Mouse (Mus musculus) myocyte (in vitro differentiated cells): ENCODE measurements around the gene D030056L22Rik. TPM values are rescaled to one million over a fixed set of nuclear protein-coding genes. Genes with fewer than 3 reads are reported as not detected.
A peak's percentile ranks its signal among the peaks of the same experiment; 100 is the strongest.

ENCODE experiments used
- H3K27me3 ChIP-seq: one replicate; pipeline ENCODE4 v1.6.1; 2011; ENCODE audit not compliant: control insufficient read depth, insufficient read depth, insufficient read length
- H3K36me3 ChIP-seq: one replicate; pipeline ENCODE4 v1.6.1; 2011; ENCODE audit not compliant: control insufficient read depth, insufficient read depth
- H3K4me2 ChIP-seq: one replicate; pipeline ENCODE4 v1.6.1; 2011; ENCODE audit warnings: low read depth, control low read depth
- H3K4me3 ChIP-seq: one replicate; pipeline ENCODE4 v1.5.1; 2011; ENCODE audit warnings: mild to moderate bottlenecking, control low read depth, moderate library complexity
- H3K79me2 ChIP-seq: one replicate; pipeline ENCODE4 v1.6.1; 2011; ENCODE audit not compliant: control insufficient read depth, insufficient read depth
- H3ac ChIP-seq: one replicate; pipeline ENCODE4 v1.6.1; 2011; ENCODE audit not compliant: control insufficient read depth, insufficient read length
- CEBPB ChIP-seq: IDR thresholded peaks from 2 replicates; pipeline ENCODE4 v1.6.1; 2011; ENCODE audit warnings: mild to moderate bottlenecking, moderate library complexity; ENCODE audit not compliant: poor library complexity, insufficient read depth, severe bottlenecking
- E2F4 ChIP-seq: IDR thresholded peaks from one replicate; pipeline ENCODE4 v1.6.1; 2011; ENCODE audit warnings: mild to moderate bottlenecking, control low read depth, moderate library complexity; ENCODE audit not compliant: insufficient read depth
- MAX ChIP-seq: IDR thresholded peaks from one replicate; pipeline ENCODE4 v1.6.1; 2011; ENCODE audit warnings: low read depth, mild to moderate bottlenecking, control low read depth
- MYOD1 ChIP-seq, 3 experiments: IDR thresholded peaks; one replicate each; pipeline ENCODE4 v1.6.1; 2011; ENCODE audit warnings: control low read depth in 2 of 3, low read depth in 2 of 3, mild to moderate bottlenecking in 2 of 3, moderate library complexity in 1 of 3; ENCODE audit not compliant: insufficient read length in 2 of 3, control insufficient read depth in 1 of 3
- MYOG ChIP-seq, 3 experiments: IDR thresholded peaks; one replicate each; pipeline ENCODE4 v1.6.1; 2011; ENCODE audit warnings: control low read depth in 2 of 3, low read depth in 2 of 3, mild to moderate bottlenecking in 2 of 3; ENCODE audit not compliant: insufficient read length in 2 of 3, control insufficient read depth in 1 of 3, insufficient read depth in 1 of 3
- POLR2A ChIP-seq: IDR thresholded peaks from one replicate; pipeline ENCODE4 v1.6.1; 2011; ENCODE audit warnings: low read depth, mild to moderate bottlenecking, control low read depth, moderate library complexity; ENCODE audit not compliant: insufficient read length
- POLR2AphosphoS2 ChIP-seq: IDR thresholded peaks from one replicate; pipeline ENCODE4 v1.6.1; 2011; ENCODE audit warnings: low read depth, control low read depth; ENCODE audit not compliant: insufficient read length
- REST ChIP-seq: IDR thresholded peaks from one replicate; pipeline ENCODE4 v1.6.1; 2011; ENCODE audit warnings: mild to moderate bottlenecking, control low read depth, moderate library complexity; ENCODE audit not compliant: insufficient read depth, insufficient read length
- SRF ChIP-seq: IDR thresholded peaks from one replicate; pipeline ENCODE4 v1.6.1; 2011; ENCODE audit warnings: low read depth; ENCODE audit not compliant: control insufficient read depth, insufficient read length
- TCF12 ChIP-seq: IDR thresholded peaks from one replicate; pipeline ENCODE4 v1.6.1; 2011; ENCODE audit warnings: mild to moderate bottlenecking, control low read depth; ENCODE audit not compliant: poor library complexity, insufficient read depth, severe bottlenecking
- TCF3 ChIP-seq: IDR thresholded peaks from one replicate; pipeline ENCODE4 v1.6.1; 2011; ENCODE audit warnings: low read depth, control low read depth; ENCODE audit not compliant: insufficient read length
- USF1 ChIP-seq: IDR thresholded peaks from one replicate; pipeline ENCODE4 v1.6.1; 2011; ENCODE audit warnings: low read depth, mild to moderate bottlenecking, control low read depth, moderate library complexity
- polyA plus RNA-seq: library from polyadenylated mRNA; unstranded; fragments of >200 nt; fragmentation: generic; extraction: Trizol; gene quantifications from one replicate; pipeline ENCODE4 v1.2.1, GENCODE M21; 2012; ENCODE audit warnings: missing spikeins

The D030056L22Rik gene
- polyA plus RNA-seq, 1 experiment, result 10.4 TPM

GRCm38 (mm10) chr19:18671056-18671741 lies 41.8 kb upstream of the D030056L22Rik start:
- H3K4me2 ChIP-seq, result peak overlapping the region; percentile 96
- no peaks in the 10 kb centered on the region for H3K36me3 ChIP-seq
- H3K79me2 ChIP-seq, result peaks cover 50% of the 10 kb centered on the region

GRCm38 (mm10) chr19:18672498-18672897 lies 40.5 kb upstream of the D030056L22Rik start:
- H3K4me3 ChIP-seq, result peak overlapping the region; percentile 46
- no peak overlapping the region for H3ac ChIP-seq
- no peaks in the 10 kb centered on the region for H3K27me3 ChIP-seq
- TF ChIP-seq MYOD1 (IDR thresholded peaks at IDR 0.05; ENCODE audit: control insufficient read depth in 1 of 3, insufficient read length in 2 of 3, low read depth in 2 of 3) (peak in 2 of 3 experiments; percentile 57 to 64), CEBPB (no peak), POLR2A (no peak), MAX (no peak)
- H3K79me2 ChIP-seq, result peaks cover 60% of the 10 kb centered on the region
- no peaks in the 10 kb centered on the region for H3K36me3 ChIP-seq
- H3K4me2 ChIP-seq, result peak overlapping the region; percentile 96

More at GRCm38 (mm10) chr19:18671056-18671741, 41.8 kb upstream of the D030056L22Rik start:
- H3K27me3 ChIP-seq, result no peaks in the 10 kb centered on the region
- no peak for TF ChIP-seq POLR2AphosphoS2
- TF ChIP-seq CEBPB, result no peak
- TF ChIP-seq TCF3, result no peak
- H3K4me3 ChIP-seq, result peak overlapping the region; percentile 46
- peak overlapping the region; percentile 76 for H3ac ChIP-seq

- H3K27me3 ChIP-seq, result no peaks in the 10 kb centered on the region
- H3K4me3 ChIP-seq, result no peak overlapping the region
- no peaks in the 10 kb centered on the region for H3K36me3 ChIP-seq
- peaks cover 61% of the 10 kb centered on the region for H3K79me2 ChIP-seq
- TF ChIP-seq E2F4 (no peak), MYOG (IDR thresholded peaks at IDR 0.05; ENCODE audit: control insufficient read depth in 1 of 3, insufficient read depth in 1 of 3, insufficient read length in 2 of 3, low read depth in 2 of 3) (no peak), MAX (no peak), MYOD1 (IDR thresholded peaks at IDR 0.05; ENCODE audit: control insufficient read depth in 1 of 3, insufficient read length in 2 of 3, low read depth in 2 of 3) (no peak), TCF12 (no peak), REST (no peak), USF1 (no peak), CEBPB (no peak), TCF3 (no peak), POLR2AphosphoS2 (no peak), POLR2A (no peak), SRF (no peak)
- H3K4me2 ChIP-seq, result peak overlapping the region; percentile 96
- no peak overlapping the region for H3ac ChIP-seq
These were observed 39.9 kb upstream of the D030056L22Rik start for GRCm38 (mm10) chr19:18673116-18673515.

- Histone ChIP-seq H3K79me2 (peaks cover 5% of the 10 kb centered on the region), H3ac (no peak overlapping the region), H3K4me3 (no peak overlapping the region), H3K36me3 (peaks cover 17% of the 10 kb centered on the region), H3K27me3 (no peaks in the 10 kb centered on the region), H3K4me2 (no peak overlapping the region)
- TF ChIP-seq MYOD1 (IDR thresholded peaks at IDR 0.05; ENCODE audit: control insufficient read depth in 1 of 3, insufficient read length in 2 of 3, low read depth in 2 of 3) (no peak), POLR2A (no peak), REST (no peak), E2F4 (no peak), USF1 (no peak), TCF12 (no peak), CEBPB (no peak), MYOG (IDR thresholded peaks at IDR 0.05; ENCODE audit: control insufficient read depth in 1 of 3, insufficient read depth in 1 of 3, insufficient read length in 2 of 3, low read depth in 2 of 3) (no peak), SRF (no peak)
These were observed 30.9 kb upstream of the D030056L22Rik start for GRCm38 (mm10) chr19:18682142-18682541.

- no peaks in the 10 kb centered on the region for H3K27me3 ChIP-seq
- no peak overlapping the region for H3K4me2 ChIP-seq
- H3K36me3 ChIP-seq, result no peaks in the 10 kb centered on the region
- H3ac ChIP-seq, result no peak overlapping the region
- no peaks in the 10 kb centered on the region for H3K79me2 ChIP-seq
- H3K4me3 ChIP-seq, result no peak overlapping the region
- TF ChIP-seq TCF3, result no peak
- no peak for TF ChIP-seq POLR2A
- TF ChIP-seq CEBPB, result no peak
- no peak for TF ChIP-seq POLR2AphosphoS2
These were observed 25.4 kb upstream of the D030056L22Rik start for GRCm38 (mm10) chr19:18687556-18687955.

- no peaks in the 10 kb centered on the region for H3K27me3 ChIP-seq
- no peak overlapping the region for H3K4me2 ChIP-seq
- no peak overlapping the region for H3K4me3 ChIP-seq
- H3K36me3 ChIP-seq, result peaks cover 4% of the 10 kb centered on the region
- no peaks in the 10 kb centered on the region for H3K79me2 ChIP-seq
- no peak overlapping the region for H3ac ChIP-seq
- TF ChIP-seq TCF12 (no peak), POLR2A (no peak), E2F4 (no peak), MYOG (IDR thresholded peaks at IDR 0.05; ENCODE audit: control insufficient read depth in 1 of 3, insufficient read depth in 1 of 3, insufficient read length in 2 of 3, low read depth in 2 of 3) (no peak), POLR2AphosphoS2 (no peak), MAX (no peak), TCF3 (no peak), MYOD1 (IDR thresholded peaks at IDR 0.05; ENCODE audit: control insufficient read depth in 1 of 3, insufficient read length in 2 of 3, low read depth in 2 of 3) (no peak), USF1 (no peak), REST (no peak), CEBPB (no peak)
These were observed 20.8 kb upstream of the D030056L22Rik start for GRCm38 (mm10) chr19:18692176-18692575.
